Mouse (Mus musculus) spleen, postnatal 4 days (tissue): Measurements from ENCODE around the gene Igfn1.

ENCODE experiments used
- DNase-seq, 2 experiments: peaks; one replicate each; pipeline ENCODE4 v3.0.0; 2022; ENCODE audit warnings: low spot score in 2 of 2

The Igfn1 gene

DNA sequence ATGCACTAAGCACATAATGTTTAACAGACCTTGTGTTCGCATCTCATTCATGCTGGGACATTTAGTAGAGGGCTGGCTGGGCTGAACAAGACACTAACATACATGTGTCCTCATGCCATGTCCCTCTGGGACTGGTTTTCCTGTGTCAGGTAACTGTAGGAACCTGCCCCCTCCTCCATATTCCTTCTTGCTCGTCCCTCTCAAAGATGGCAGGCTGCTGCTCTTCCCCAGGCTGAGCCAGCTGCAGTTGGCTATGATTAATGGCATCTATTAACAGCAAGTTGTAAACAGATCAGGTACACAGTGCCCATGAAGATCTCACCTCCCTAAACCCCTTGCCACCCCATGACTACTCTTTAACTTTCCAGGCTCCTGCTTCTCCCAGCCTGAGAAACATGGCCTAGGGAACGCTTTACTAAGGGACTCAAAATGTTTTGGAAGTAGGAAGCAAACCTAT, at the start of gene Igfn1:
TSS of gene Igfn1 (minus strand) at position 51 of the 457 bp plus-strand sequence.
- DNase-seq, result no peak

DNA sequence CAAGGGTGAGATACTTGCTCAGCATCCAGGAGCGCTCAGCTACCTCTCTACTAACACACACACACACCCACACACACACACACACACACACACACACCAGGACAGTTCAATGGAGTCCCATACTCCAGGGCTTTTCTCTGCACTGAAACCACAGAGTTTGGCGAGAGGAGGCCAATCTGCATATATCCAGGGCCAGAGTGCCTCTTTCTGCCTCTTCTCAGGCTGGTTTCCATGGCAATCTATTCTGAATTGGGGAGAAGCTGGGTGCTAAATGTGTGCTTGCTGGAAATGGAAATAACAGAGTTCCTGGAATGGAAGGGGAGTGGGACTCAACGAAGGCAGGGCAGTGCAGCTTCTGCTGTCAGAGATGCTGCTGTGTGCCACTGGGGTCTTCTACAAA, 49.6 kb upstream of the Igfn1 start:
- DNase-seq, result no peak

DNA sequence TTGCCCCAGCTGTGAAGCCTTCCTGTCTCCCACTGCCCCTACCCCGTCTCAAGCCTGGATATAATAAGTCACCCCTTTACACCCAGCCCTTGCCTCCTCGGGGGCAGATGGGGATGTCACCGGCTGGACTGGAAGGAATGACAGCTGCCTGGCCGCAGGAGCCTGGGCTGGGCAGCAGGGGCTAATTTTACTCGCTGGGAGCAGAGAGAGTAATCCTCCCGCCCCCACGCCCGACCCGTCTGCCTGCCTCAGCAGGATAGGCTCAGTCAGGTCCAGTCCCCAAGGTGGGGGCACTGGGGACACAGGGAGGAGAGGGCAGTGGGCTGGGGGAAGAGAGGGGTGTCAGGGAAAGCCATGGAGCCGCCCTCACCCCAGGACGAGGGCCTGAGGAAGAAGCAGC, 46.4 kb upstream of the Igfn1 start, which contains the start of gene Cacna1s:
TSS of gene Cacna1s (plus strand) at position 204 of the 400 bp plus-strand sequence.
- no peak for DNase-seq

DNA sequence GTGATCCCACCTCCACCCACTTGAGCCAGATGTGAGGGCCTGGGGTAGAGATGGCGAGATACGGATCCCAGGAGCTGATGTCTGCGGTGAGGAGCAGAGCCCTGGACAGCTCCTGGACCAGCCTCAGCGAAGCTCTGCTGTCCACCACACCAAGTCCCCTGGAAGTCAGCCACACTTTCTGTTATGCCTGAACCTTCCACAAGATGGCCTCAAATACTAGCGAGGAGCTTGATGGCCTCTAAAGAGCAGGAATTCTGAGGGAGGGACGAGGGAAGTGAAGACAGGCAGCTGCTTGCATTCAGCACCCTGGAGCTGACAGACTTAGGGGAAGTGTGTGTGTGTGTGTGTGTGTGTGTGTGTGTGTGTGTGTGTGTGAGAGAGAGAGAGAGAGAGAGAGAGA, 45.3 kb upstream of the Igfn1 start:
- DNase-seq, result peak in 1 of 2 experiments; percentile 34

DNA sequence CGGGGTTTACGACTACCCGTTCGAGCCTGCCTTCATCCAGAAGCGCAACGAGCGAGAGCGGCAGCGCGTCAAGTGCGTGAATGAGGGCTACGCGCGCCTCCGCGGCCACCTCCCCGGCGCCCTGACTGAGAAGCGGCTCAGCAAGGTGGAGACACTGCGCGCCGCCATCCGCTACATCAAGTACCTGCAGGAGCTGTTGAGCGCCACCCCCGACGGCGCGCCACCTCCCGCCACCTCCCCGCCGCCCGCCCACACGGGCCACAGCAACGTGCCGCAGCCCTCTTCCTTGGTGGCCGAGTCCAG, 44.8 kb upstream of the Igfn1 start:
- no peak for DNase-seq

DNA sequence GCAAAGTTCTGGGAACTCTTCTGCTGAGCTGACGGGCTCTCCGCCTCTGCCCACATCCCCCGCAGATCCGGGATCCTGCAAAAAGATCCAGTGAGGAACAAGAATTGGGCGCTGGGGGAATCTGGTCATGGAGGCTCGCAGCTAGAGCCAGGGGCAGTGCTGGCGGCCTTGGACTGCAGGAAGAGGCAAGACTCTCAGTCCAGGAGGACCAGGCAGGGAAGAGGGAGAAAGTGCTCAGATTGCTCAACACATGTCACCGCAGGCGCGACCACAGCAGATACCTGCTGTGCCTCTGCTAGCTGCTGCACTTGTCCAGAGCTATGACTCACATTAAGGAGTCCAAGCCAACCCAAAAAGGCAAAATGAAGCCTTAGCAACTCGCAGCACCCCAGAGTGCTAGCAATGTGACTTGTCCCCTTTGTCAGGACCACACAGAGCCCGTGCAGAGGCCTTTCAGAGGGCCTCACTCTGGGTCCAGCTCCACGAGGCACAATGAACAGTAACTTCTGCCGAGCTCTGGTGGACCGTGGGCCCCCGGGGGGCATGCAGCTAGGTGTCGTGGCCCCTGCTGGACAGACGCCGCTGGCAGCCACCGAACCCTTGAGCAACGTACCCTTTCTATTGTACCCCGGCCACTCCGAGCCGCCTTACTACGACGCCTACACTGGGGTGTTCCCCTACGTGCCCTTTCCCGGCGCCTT, 44.3 kb upstream of the Igfn1 start, which contains the start of gene Ascl5:
TSS of gene Ascl5 (plus strand) at position 493 of the 701 bp plus-strand sequence.
- no peak for DNase-seq

DNA sequence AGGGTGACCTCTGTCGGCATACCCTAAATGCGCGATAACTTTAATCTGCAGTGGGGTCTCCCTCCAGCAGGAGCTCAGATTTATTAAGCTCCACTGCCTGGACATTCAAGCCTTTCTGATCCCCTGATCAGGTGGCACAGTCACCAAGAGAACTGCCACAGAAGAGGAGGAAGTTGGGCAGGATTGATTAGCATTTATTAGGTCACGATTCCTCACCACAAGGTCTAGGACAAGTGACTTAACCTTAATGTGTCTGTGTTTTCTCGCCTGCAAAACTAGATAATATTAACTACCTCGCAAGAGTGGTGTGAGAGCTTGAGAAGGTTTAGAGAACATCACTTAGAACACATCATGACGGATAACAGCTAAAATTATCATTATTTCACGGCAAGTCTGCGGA, 41.8 kb upstream of the Igfn1 start:
- DNase-seq, result no peak

DNA sequence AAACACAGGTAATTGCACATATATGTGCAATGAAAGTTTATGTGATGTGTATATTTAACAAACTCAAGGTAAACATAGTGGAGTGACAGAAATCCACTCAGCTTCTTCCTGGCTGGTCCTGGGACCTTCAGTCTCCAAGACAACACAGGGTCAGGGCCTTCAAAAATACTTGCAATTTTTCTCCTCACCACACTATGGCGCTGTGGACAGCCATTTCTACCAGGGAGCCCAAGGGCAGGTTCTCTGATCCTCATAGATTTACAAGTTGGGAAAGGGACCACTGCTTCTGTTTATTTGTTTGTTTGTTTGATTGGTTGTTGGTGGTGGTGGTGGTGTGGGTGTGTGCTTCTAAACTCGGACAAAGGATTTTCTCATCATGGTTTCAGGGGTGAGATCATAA, 41.3 kb upstream of the Igfn1 start:
- DNase-seq, result no peak

DNA sequence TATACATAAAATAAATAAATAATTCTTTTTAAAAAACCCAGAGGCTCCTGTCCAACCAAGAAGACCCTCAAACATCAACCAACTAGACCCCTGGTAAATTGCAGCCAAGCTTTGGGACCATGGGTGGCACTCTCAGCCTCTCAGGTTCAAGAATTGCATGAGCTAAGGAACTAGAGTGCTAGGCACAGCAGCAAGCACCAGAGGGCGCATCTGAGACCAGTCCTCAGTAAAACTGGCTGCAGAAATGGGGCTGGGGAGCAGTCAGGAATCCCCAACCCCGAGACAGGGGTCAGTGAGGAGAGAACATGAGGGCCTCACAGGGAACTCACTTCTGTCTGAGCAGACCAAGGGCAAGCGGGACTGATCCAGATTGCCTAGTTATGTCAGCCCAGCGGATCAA, 39.6 kb upstream of the Igfn1 start:
- peak; percentile 42 to 78 for DNase-seq

DNA sequence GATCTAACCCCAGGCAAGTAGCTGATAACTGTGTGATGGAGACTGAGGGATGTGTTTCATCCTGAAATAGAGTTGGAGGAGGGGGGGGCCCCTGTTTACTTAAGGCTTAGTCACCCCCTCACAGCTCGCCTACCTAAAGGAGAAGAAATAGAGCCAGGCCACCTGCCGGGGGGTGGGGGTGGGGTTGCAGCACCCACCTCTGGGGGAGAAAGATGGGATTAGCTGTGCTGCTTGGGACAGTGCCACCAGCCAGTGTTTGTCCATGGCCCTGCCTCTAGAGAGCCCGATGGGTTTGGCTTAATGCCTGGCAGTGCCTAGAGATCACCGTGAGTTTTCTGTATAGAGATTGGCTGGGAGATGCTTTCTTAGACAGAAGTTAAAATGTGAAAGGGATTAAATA, 34.7 kb upstream of the Igfn1 start:
- no peak for DNase-seq

DNA sequence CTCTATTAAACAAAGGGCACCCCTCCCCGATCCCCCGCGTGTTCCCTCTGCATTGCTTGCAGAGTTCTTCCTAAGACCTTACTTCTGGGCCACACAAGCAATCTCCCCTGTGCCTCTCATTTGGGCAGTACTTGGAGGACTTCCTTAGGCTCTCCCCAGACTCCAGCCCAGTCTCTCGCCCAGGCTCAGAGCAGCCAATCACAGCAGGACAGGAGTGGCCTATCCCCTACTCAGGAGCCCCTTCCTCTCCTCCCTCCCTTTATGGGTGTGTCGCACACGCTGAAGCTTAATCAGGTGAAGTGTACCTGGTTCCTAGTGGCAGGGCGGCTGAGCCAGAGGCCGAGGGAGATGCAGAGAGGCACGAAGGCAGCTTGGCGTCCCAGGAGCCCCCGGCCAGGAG, 34.3 kb upstream of the Igfn1 start:
- DNase-seq, result no peak

DNA sequence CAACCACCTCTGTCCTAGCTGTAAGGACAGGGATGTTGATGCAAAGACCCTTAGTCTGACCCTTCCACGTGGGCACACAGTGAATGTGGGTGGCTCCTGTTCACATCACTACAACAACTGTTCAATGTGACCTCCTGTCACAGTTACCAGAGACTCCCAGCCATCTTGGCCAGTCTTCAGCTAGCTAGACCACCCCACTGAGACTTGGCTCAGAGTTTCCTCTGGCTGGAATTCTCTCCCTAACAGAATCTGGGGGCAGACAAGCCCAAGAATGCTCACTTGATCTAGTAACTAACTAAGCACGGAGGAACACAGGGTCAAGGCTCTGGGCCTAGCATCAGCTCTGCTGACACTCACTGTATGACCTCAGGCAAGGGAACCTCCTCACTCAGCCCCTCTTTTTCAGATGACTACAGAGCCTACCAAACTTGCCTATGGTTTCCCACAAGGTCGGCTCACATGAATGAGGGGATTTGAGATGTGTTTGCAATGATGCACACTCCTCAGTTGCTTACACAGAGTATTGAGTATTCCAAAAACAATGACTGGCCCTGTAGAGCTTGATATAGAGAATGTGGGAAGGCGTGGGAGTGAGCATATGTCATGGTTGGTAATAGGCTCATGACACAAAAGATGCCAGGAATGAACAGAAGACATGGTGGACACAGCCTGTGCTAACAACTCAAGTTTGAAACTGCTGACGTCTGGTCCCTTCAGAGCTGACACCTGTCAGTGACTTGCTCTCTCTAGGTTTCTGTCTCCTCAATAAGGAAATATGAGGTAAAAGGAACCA, 32.8 kb upstream of the Igfn1 start:
- no peak for DNase-seq

DNA sequence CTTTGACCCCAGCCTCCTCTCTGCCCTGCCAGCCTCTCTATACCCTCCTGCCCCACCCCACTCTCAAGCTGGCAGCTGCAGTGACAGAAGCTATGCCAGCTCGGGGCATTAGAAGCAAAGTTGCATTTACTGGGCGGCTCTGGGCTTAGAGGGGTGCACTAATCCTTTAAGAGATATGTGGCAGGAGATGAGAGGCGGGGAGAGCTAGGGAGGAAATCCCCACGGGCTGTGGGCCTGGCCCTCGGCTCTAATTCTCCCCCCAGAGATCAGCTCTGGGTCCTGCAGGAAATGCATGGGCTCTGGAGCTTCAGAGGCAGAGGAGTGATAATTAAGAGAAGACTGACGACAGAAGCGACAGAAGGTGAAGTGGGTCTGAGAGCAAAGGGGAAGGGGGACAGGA, 26.8 kb upstream of the Igfn1 start:
- no peak for DNase-seq

DNA sequence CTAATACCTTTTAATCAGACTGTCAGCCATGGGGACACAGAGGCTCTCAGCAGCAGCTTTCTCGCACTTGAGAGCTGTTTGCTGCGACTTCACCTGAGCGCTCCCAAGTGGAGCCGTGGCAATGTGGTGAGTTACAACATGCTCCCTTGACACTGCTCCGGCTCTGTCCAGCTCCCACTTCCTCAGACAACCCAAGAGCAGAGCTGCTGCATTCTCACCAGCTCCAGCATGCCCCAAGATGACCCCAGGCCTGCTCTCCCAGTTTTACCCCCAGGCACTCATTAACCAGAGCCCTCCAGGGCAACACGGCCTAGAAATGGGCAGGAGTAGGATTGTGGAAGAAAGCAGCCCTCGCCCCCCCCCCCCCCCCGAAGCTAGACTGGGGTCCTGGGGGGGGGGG, 25.6 kb upstream of the Igfn1 start:
- DNase-seq, result no peak

DNA sequence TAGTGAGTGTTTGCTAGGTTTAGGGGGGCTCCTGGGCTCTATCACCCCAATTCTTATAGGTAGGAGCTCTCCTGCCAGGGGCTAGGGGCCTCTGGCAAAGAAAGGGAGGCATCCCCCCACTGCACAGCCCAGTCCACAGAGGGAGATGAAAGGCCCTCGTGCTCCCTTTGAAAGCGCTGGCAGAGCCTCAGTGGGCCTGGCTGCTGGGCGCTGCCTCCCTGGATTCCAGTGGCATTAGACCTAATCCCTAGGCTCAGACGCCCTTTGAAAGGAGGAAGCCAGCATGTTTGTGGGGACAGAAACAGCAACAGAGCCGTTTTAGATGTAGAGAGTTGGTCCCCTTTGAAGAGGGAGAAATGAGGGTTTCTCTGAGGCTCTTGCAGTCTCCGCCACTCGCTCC, 24.1 kb upstream of the Igfn1 start:
- DNase-seq, result no peak

DNA sequence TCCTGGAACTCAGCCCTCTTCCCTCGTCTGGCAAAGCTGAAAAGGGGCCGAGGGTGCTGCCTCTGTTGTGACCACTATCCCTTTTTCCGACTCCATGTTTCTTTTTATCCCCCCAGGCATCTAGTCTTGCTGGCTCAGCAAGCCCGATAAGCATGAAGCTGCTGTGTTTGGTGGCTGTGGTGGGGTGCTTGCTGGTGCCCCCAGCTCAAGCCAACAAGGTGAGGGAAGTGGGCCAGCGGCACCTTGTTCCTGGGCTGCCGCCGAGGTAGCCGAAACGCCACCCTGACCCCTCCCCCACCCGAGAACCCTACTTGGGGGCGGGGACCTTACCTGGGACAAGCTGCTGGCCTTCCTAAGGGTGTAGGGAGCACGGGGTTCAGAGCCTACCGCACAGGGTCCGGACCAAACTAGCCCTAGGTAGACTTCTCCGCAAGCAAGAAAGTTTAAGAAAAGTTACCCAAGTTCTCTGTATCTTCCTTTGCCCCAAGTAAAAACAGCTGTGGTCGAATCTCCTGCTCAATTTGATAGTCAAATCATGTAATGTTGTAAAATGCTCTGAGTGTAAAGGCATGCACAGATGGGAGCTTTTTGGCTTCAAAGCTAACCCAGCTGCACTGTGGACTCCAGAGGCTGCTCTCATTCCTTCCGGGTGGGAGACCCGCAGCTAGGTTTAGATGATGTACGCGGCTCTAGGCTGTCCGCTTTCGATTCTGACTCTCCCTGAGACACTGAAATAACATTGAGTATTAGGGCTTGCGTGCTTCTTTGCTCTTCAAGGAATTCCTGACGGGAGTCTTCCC, 12.4 kb upstream of the Igfn1 start:
- DNase-seq, result peak; percentile 41 to 78

DNA sequence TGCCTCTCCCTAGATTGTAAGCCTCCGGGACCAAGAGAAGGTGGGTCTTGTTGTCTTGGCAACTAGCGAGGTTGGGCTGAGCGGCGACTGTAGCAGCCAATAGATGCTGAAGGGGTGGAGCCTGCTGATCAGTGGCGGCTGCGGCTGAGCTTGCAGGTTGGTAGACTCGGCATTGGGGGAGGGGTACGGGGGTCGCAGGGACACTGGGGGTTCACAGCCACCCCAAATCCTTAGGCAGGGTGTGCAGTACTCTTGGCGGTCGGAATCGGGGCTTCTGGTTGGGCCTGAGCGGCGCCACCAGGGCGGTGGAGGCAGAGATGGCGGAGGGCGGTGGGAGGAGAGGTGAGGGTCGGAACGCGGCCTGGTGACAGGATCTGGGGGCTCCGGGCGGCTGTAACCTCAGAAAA, 11.8 kb upstream of the Igfn1 start:
- peak; percentile 88 to 91 for DNase-seq

DNA sequence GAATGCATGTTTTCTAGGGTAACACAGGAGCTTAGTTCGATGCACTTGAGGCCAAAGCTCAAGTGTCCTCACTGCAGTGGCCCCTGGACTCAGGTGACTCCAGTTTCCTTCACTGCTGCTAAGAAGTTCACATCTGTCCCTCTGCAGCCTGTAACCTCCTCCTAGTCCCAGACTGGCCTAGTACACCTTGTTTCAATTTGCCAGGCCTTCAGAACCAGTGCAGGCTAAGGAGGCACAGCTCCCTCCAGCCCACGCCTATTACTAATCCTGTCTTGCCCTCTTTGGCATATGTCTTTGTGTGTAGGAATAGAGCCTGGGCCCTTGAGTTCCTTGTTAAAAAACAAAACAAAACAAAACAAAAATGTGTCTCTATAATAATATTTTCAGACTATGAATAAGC, 11.2 kb upstream of the Igfn1 start:
- DNase-seq, result no peak

DNA sequence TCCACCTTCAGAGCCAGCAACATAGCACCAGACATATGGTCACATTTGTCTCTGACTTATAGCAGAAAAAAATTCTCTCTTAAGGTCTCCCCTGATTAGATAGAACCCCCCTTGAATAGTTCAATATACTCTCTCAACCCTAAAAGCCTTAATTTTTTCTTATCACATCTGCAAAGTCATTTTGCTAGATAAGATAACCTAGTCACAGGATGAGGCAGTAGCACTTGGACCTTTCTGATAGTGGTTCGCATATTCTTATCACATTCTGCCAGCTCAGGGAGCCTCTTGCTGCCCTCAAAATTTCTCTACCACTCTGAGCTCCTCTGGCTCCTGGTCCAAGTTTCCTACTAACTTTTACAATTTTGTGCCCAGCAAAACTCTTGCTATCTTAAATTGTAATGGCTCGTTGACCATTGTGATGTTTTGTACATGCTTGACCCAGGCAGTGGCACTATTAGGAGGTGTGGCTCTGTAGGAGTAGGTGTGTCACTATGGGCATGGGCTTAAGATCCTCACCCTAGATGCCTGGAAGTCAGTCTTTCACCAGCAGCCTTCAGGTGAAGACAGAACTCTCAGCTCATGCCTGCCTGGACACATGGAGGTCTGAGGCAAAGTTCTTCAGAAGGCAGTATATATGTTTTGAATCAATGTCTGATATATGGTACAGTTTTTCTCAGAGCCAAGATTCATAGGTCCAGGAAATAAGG, 8.8 kb upstream of the Igfn1 start:
- no peak for DNase-seq

DNA sequence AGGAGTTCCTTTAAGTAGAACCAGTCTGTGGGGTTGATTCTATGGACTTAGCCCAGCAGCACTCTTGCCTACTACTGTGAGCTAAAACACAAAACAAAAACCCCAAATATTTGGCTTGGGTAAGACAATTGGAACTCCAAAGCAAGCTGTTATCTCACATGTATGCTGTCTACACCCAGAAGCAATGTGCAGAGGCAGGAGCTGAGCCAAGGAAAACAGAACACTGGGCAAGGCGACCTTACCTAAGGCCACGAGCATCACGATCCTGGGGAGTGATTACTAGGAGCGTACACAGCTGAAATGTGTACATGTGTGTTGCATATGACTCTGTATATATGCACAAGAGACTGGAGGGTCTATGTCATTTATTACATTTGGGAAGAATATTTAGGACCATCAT, 7.4 kb upstream of the Igfn1 start:
- no peak for DNase-seq

DNA sequence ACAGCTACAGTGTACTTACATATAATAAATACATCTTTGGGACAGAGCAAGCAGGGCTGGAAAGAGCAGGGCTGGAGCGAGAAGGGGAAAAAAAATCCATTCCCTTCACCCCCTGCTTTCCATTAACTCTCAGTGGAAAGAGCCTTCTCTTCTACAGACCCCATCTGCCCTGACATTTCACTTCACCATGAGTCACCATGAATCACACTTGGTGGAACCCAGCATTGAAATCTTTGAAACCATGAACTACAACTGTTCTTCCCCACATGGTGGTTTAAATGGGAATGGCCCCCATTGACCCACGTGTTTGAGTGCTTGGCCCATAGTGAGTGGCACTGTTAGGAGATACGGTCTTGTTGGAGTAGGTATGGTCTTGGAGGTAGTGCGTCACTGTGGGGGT, 4.1 kb upstream of the Igfn1 start:
- no peak for DNase-seq

DNA sequence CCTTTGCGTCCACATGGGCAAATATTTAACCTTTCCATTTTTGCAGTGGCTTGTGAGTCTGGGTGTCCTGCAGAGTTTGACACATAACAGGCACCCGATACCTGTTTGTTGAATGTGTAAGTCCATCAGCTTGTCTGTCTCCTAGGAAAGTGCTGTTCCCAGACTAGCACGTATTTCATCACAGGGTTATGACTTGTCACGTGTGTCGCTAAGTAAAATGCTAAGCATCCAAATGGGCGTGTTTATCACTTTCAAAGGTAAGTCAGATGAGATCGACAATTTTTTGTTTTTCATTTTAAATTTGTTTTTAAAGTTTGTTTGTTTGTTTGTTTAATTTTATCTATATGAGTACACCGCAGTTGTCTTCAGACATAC, 2.0 kb upstream of the Igfn1 start:
- DNase-seq, result no peak
